16 mouse cellular contexts compared by ENCODE assay signal in genomic region chr6:57531011-57531410, GRCm38 (mm10). TPM values are rescaled to one million over a fixed set of nuclear protein-coding genes. Genes with fewer than 3 reads are reported as not detected.
A peak's percentile ranks its signal among the peaks of the same experiment; 100 is the strongest.
DNase-seq lines count a peak whose midpoint lies in the region; ATAC-seq and TF ChIP-seq lines count a peak whose summit lies in the region.
"Had no signal": no experiment of that assay in that cellular context is flagged by ENCODE, and none has a peak within 500 bp of the region (broad histone marks: within the 10 kb centered on the region; RNA-seq: fewer than 3 reads in every experiment).

No protein-coding gene starts in this region.

- WGBS in heart, embryonic 11.5 days (ENCODE audit: insufficient replicate concordance) = 30% methylated on average over 4 of the region's 4 CpGs
- 62% methylated on average over 4 of the region's 4 CpGs for WGBS in intestine, postnatal 0 days
- 61% methylated on average over 4 of the region's 4 CpGs for WGBS in intestine, embryonic 16.5 days
- WGBS in midbrain, postnatal 0 days = 65% methylated on average over 4 of the region's 4 CpGs
- 79% methylated on average over 4 of the region's 4 CpGs for WGBS in midbrain, embryonic 15.5 days

- no peak for DNase-seq in heart, postnatal 10 days
- peak; percentile 9 for DNase-seq in midbrain, postnatal 0 days (ENCODE audit: low spot score)
- no peak for DNase-seq in adipocyte (ENCODE audit: low spot score)
- DNase-seq: cerebellum, adult 18-20 months; gastrocnemius, postnatal 10 days; kidney, adult 11 months; lung, postnatal 14 days; right cerebral cortex, postnatal 4 days had no signal

- H3K36me3 ChIP-seq in heart, embryonic 11.5 days (ENCODE audit: control insufficient read depth, insufficient read depth, low read length) = no peaks in the 10 kb centered on the region
- H3K36me3 ChIP-seq in intestine, postnatal 0 days (ENCODE audit: control insufficient read depth, insufficient read depth) = no peaks in the 10 kb centered on the region
- no peaks in the 10 kb centered on the region for H3K36me3 ChIP-seq in intestine, embryonic 16.5 days (ENCODE audit: control insufficient read depth, insufficient read depth, low read length)
- H3K36me3 ChIP-seq in midbrain, postnatal 0 days (ENCODE audit: insufficient read depth, low read length) = no peaks in the 10 kb centered on the region
- no peaks in the 10 kb centered on the region for H3K36me3 ChIP-seq in midbrain, embryonic 15.5 days (replicated peaks)
- H3K36me3 ChIP-seq: hindbrain, embryonic 15.5 days; limb, embryonic 13.5 days; neural tube, embryonic 12.5 days had no signal

- H3K4me3 ChIP-seq in heart, embryonic 11.5 days (ENCODE audit: low read depth, low read length) = no peak overlapping the region
- H3K4me3 ChIP-seq in intestine, postnatal 0 days (ENCODE audit: low read depth, low read length) = no peak overlapping the region
- H3K4me3 ChIP-seq in intestine, embryonic 16.5 days (ENCODE audit: low read length) = no peak overlapping the region
- no peak overlapping the region for H3K4me3 ChIP-seq in midbrain, postnatal 0 days (ENCODE audit: low read depth, low read length)
- H3K4me3 ChIP-seq in midbrain, embryonic 15.5 days = no peak overlapping the region
- H3K4me3 ChIP-seq: hindbrain, embryonic 15.5 days; limb, embryonic 13.5 days; neural tube, embryonic 12.5 days had no signal

- H3K27me3 ChIP-seq in heart, embryonic 11.5 days (ENCODE audit: control insufficient read depth, insufficient read depth, low read length) = no peaks in the 10 kb centered on the region
- H3K27me3 ChIP-seq in intestine, postnatal 0 days (replicated peaks; ENCODE audit: control insufficient read depth, insufficient read depth, low read length) = no peaks in the 10 kb centered on the region
- H3K27me3 ChIP-seq in intestine, embryonic 16.5 days (replicated peaks; ENCODE audit: control insufficient read depth, insufficient read depth, low read length) = no peaks in the 10 kb centered on the region
- no peaks in the 10 kb centered on the region for H3K27me3 ChIP-seq in midbrain, postnatal 0 days (ENCODE audit: insufficient read depth, low read length)
- no peaks in the 10 kb centered on the region for H3K27me3 ChIP-seq in midbrain, embryonic 15.5 days (replicated peaks)
- H3K27me3 ChIP-seq: hindbrain, embryonic 15.5 days; limb, embryonic 13.5 days; neural tube, embryonic 12.5 days had no signal

- 0 out of 2 replicates have a peak, but pooled peaks have one; percentile 11 for TF ChIP-seq CTCF in intestine, postnatal 0 days (IDR thresholded peaks at IDR 0.05; ENCODE audit: low read depth)
- TF ChIP-seq CTCF in midbrain, postnatal 0 days (IDR thresholded peaks at IDR 0.05) = peak; percentile 28; the same call in 1 of the 2 replicates

- peaks cover 8% of the 10 kb centered on the region; the same call in 1 of the 2 replicates for H3K4me1 ChIP-seq in heart, embryonic 11.5 days (ENCODE audit: control insufficient read depth, insufficient read depth, low read length)
- H3K4me1 ChIP-seq in intestine, postnatal 0 days (replicated peaks; ENCODE audit: control insufficient read depth, insufficient read depth, low read length) = no peaks in the 10 kb centered on the region
- H3K4me1 ChIP-seq in intestine, embryonic 16.5 days (ENCODE audit: control insufficient read depth, insufficient read depth, low read length) = peaks cover 18% of the 10 kb centered on the region
- H3K4me1 ChIP-seq in midbrain, postnatal 0 days (ENCODE audit: insufficient read depth, low read length) = no peaks in the 10 kb centered on the region
- peaks cover 16% of the 10 kb centered on the region for H3K4me1 ChIP-seq in midbrain, embryonic 15.5 days

- H3K9me3 ChIP-seq in heart, embryonic 11.5 days (replicated peaks; ENCODE audit: control insufficient read depth, low read length) = no peaks in the 10 kb centered on the region
- no peaks in the 10 kb centered on the region for H3K9me3 ChIP-seq in intestine, postnatal 0 days (ENCODE audit: control insufficient read depth)
- H3K9me3 ChIP-seq in intestine, embryonic 16.5 days (ENCODE audit: control insufficient read depth, low read length) = no peaks in the 10 kb centered on the region
- H3K9me3 ChIP-seq in midbrain, postnatal 0 days (ENCODE audit: low read length) = no peaks in the 10 kb centered on the region
- no peaks in the 10 kb centered on the region for H3K9me3 ChIP-seq in midbrain, embryonic 15.5 days
- H3K9me3 ChIP-seq: hindbrain, embryonic 15.5 days; limb, embryonic 13.5 days; neural tube, embryonic 12.5 days had no signal

- intact Hi-C loops in heart, postnatal 10 days (cut with DNase I) = no loop called here

- no peak overlapping the region for H3K9ac ChIP-seq in heart, embryonic 11.5 days (ENCODE audit: low read depth, low read length)
- H3K9ac ChIP-seq in intestine, postnatal 0 days (ENCODE audit: low read depth, low read length) = no peak overlapping the region
- H3K9ac ChIP-seq in intestine, embryonic 16.5 days (ENCODE audit: low read depth, low read length) = no peak overlapping the region
- no peak overlapping the region for H3K9ac ChIP-seq in midbrain, postnatal 0 days (replicated peaks; ENCODE audit: low read length, poor library complexity, severe bottlenecking)
- no peak overlapping the region for H3K9ac ChIP-seq in midbrain, embryonic 15.5 days
- H3K9ac ChIP-seq: hindbrain, embryonic 15.5 days; limb, embryonic 13.5 days; liver, embryonic 14.5 days; neural tube, embryonic 12.5 days had no signal

- peak overlapping the region; percentile 49 for H3K4me2 ChIP-seq in heart, embryonic 11.5 days
- no peak overlapping the region for H3K4me2 ChIP-seq in intestine, postnatal 0 days (replicated peaks; ENCODE audit: low read depth)
- no peak overlapping the region for H3K4me2 ChIP-seq in intestine, embryonic 16.5 days (ENCODE audit: low read depth, low read length)
- H3K4me2 ChIP-seq in midbrain, postnatal 0 days (ENCODE audit: low read depth, low read length, poor library complexity, severe bottlenecking) = no peak overlapping the region
- no peak overlapping the region for H3K4me2 ChIP-seq in midbrain, embryonic 15.5 days
- H3K4me2 ChIP-seq: hindbrain, embryonic 15.5 days; limb, embryonic 13.5 days; neural tube, embryonic 12.5 days had no signal

- peak overlapping the region; percentile 13; the same call in 1 of the 2 replicates for H3K27ac ChIP-seq in heart, embryonic 11.5 days (ENCODE audit: low read depth, low read length)
- H3K27ac ChIP-seq in intestine, postnatal 0 days (ENCODE audit: low read depth, low read length) = no peak overlapping the region
- no peak overlapping the region for H3K27ac ChIP-seq in intestine, embryonic 16.5 days (ENCODE audit: low read length)
- no peak overlapping the region for H3K27ac ChIP-seq in midbrain, postnatal 0 days (ENCODE audit: low read depth, low read length)
- no peak overlapping the region for H3K27ac ChIP-seq in midbrain, embryonic 15.5 days
- H3K27ac ChIP-seq: hindbrain, embryonic 15.5 days; limb, embryonic 13.5 days; liver, embryonic 14.5 days; neural tube, embryonic 12.5 days had no signal

- no peak for ATAC-seq in heart, embryonic 11.5 days (replicated peaks; ENCODE audit: insufficient number of reproducible peaks, low FRiP score, low TSS enrichment)
- ATAC-seq in intestine, postnatal 0 days = no peak
- ATAC-seq in intestine, embryonic 16.5 days = no peak
- no peak for ATAC-seq in midbrain, postnatal 0 days (ENCODE audit: low FRiP score)
- ATAC-seq in midbrain, embryonic 15.5 days (replicated peaks) = no peak

RNA-seq across cellular contexts. Expression of gene Ppm1k, which starts 4.3 kb away (rescaled TPM):
- polyA plus RNA-seq in heart, embryonic 11.5 days (2014; fragmentation: Nextera tagmentation; extraction: Ambion mirVana) = 14.8 and 15.2 TPM in 2 replicates
- 10 to 100 TPM; 19.1 to 23.2 TPM for total RNA-seq in heart, postnatal 10 days (2021)
- polyA plus RNA-seq in intestine, postnatal 0 days (2015; fragmentation: Nextera tagmentation; extraction: Ambion mirVana) = 0.81 and 2.1 TPM in 2 replicates
- 3.4 and 3.9 TPM in 2 replicates for polyA plus RNA-seq in intestine, embryonic 16.5 days (2015; fragmentation: Nextera tagmentation; extraction: Ambion mirVana)
- 17.7 and 17.9 TPM in 2 replicates for total RNA-seq in midbrain, postnatal 0 days (2014; rRNA removed)
- polyA plus RNA-seq in midbrain, postnatal 0 days (2015; fragmentation: Nextera tagmentation; extraction: Ambion mirVana) = 6.5 and 7.0 TPM in 2 replicates
- 6.0 and 6.9 TPM in 2 replicates for polyA plus RNA-seq in midbrain, embryonic 15.5 days (2015; fragmentation: Nextera tagmentation; extraction: Ambion mirVana)

RNA-seq across cellular contexts. Expression of gene Herc6, which starts 49.8 kb away (rescaled TPM):
- 4.7 and 6.7 TPM in 2 replicates for polyA plus RNA-seq in heart, embryonic 11.5 days (2014; fragmentation: Nextera tagmentation; extraction: Ambion mirVana)
- total RNA-seq in heart, postnatal 10 days (2021) = 1 to 10 TPM; 2.4 to 3.6 TPM
- 3.9 and 4.4 TPM in 2 replicates for polyA plus RNA-seq in intestine, postnatal 0 days (2015; fragmentation: Nextera tagmentation; extraction: Ambion mirVana)
- 1.2 and 2.0 TPM in 2 replicates for polyA plus RNA-seq in intestine, embryonic 16.5 days (2015; fragmentation: Nextera tagmentation; extraction: Ambion mirVana)
- total RNA-seq in midbrain, postnatal 0 days (2014; rRNA removed) = 1.0 and 1.9 TPM in 2 replicates
- polyA plus RNA-seq in midbrain, postnatal 0 days (2015; fragmentation: Nextera tagmentation; extraction: Ambion mirVana) = 1.2 TPM in 2 replicates
- 0.71 and 1.5 TPM in 2 replicates for polyA plus RNA-seq in midbrain, embryonic 15.5 days (2015; fragmentation: Nextera tagmentation; extraction: Ambion mirVana)
